Mouse (Mus musculus): ENCODE data around the gene Mlycd. TPM values are rescaled to one million over a fixed set of nuclear protein-coding genes. Genes with fewer than 3 reads are reported as not detected.
A peak's percentile ranks its signal among the peaks of the same experiment; 100 is the strongest.

Gene Mlycd
- polyA plus RNA-seq, 1 experiment from 2014 or later = 21.9 TPM

- Histone ChIP-seq H3K27me3 (ENCODE audit: insufficient read depth, low read length) (peaks cover 8% of the 10 kb centered on the region), H3K4me1 (replicated peaks; ENCODE audit: insufficient read depth, low read length) (no peaks in the 10 kb centered on the region), H3K9ac (ENCODE audit: low read depth, low read length) (no peak overlapping the region), H3K4me3 (replicated peaks; ENCODE audit: low read depth, low read length) (no peak overlapping the region), H3K9me3 (replicated peaks; ENCODE audit: low read length) (no peaks in the 10 kb centered on the region), H3K36me3 (ENCODE audit: insufficient read depth, low read length) (no peaks in the 10 kb centered on the region), H3K4me2 (ENCODE audit: low read length) (no peak overlapping the region), H3K27ac (no peak overlapping the region)
- DNase-seq (ENCODE audit: low spot score) = no peak
- WGBS = 82% methylated on average over 5 of the region's 5 CpGs
- TF ChIP-seq CTCF (IDR thresholded peaks at IDR 0.05; ENCODE audit: low read depth) = no peak
- no peak for ATAC-seq (replicated peaks; ENCODE audit: low FRiP score, low read depth)
Observed at GRCm38 (mm10) chr8:119452919-119453318, 58.2 kb downstream of the Mlycd start.

GRCm38 (mm10) chr8:119456045-119456444 lies 61.4 kb downstream of the Mlycd start:
- Histone ChIP-seq H3K27ac (no peak overlapping the region), H3K4me2 (ENCODE audit: low read length) (no peak overlapping the region), H3K9ac (ENCODE audit: low read depth, low read length) (0 out of 2 replicates have a peak overlapping the region, but pooled peaks have one; percentile 9), H3K27me3 (ENCODE audit: insufficient read depth, low read length) (no peaks in the 10 kb centered on the region; the same call in 1 of the 2 replicates), H3K4me3 (replicated peaks; ENCODE audit: low read depth, low read length) (no peak overlapping the region), H3K36me3 (ENCODE audit: insufficient read depth, low read length) (no peaks in the 10 kb centered on the region), H3K4me1 (replicated peaks; ENCODE audit: insufficient read depth, low read length) (no peaks in the 10 kb centered on the region; the same call in 1 of the 2 replicates), H3K9me3 (replicated peaks; ENCODE audit: low read length) (no peaks in the 10 kb centered on the region)
- no peak for TF ChIP-seq CTCF (IDR thresholded peaks at IDR 0.05; ENCODE audit: low read depth)
- WGBS = 72% methylated on average over 5 of the region's 5 CpGs
- ATAC-seq (replicated peaks; ENCODE audit: low FRiP score, low read depth) = no peak
- no peak for DNase-seq (ENCODE audit: low spot score)

- no peak for TF ChIP-seq CTCF (IDR thresholded peaks at IDR 0.05; ENCODE audit: low read depth)
- no peaks in the 10 kb centered on the region; the same call in none of the 2 replicates for H3K4me1 ChIP-seq (replicated peaks; ENCODE audit: insufficient read depth, low read length)
- H3K4me3 ChIP-seq (replicated peaks; ENCODE audit: low read depth, low read length) = no peak overlapping the region
- ATAC-seq (replicated peaks; ENCODE audit: low FRiP score, low read depth) (no peak), DNase-seq (ENCODE audit: low spot score) (peak; percentile 50)
- H3K27me3 ChIP-seq (ENCODE audit: insufficient read depth, low read length) = no peaks in the 10 kb centered on the region; the same call in 1 of the 2 replicates
- 24% methylated on average over 16 of the region's 16 CpGs for WGBS
- no peaks in the 10 kb centered on the region for H3K9me3 ChIP-seq (replicated peaks; ENCODE audit: low read length)
- H3K9ac ChIP-seq (ENCODE audit: low read depth, low read length) = no peak overlapping the region
- no peak overlapping the region for H3K4me2 ChIP-seq (ENCODE audit: low read length)
- H3K27ac ChIP-seq = no peak overlapping the region
- H3K36me3 ChIP-seq (ENCODE audit: insufficient read depth, low read length) = no peaks in the 10 kb centered on the region
Observed at GRCm38 (mm10) chr8:119459724-119460123, 65.0 kb downstream of the Mlycd start.

Other genes starting within 250 kb of the Mlycd start
- gene Hsbp1, start 50.4 kb upstream of the Mlycd start, polyA plus RNA-seq (2015; fragmentation: Nextera tagmentation; extraction: Ambion mirVana) = 354 and 357 TPM in 2 replicates
- 4.1 and 4.4 TPM in 2 replicates for gene Osgin1, start 39.2 kb downstream of the Mlycd start, polyA plus RNA-seq (2015; fragmentation: Nextera tagmentation; extraction: Ambion mirVana)
- gene Necab2, start 51.8 kb downstream of the Mlycd start, polyA plus RNA-seq (2015; fragmentation: Nextera tagmentation; extraction: Ambion mirVana) = 0.61 and 0.79 TPM in 2 replicates
- gene Slc38a8, start 106.8 kb downstream of the Mlycd start, polyA plus RNA-seq (2015; fragmentation: Nextera tagmentation; extraction: Ambion mirVana) = 0.06 TPM in 1 of 2 replicates, not detected in the other
- 78.4 and 86.9 TPM in 2 replicates for gene Mbtps1, start 163.9 kb downstream of the Mlycd start, polyA plus RNA-seq (2015; fragmentation: Nextera tagmentation; extraction: Ambion mirVana)
- 27.1 and 29.4 TPM in 2 replicates for gene Hsdl1, start 180.3 kb downstream of the Mlycd start, polyA plus RNA-seq (2015; fragmentation: Nextera tagmentation; extraction: Ambion mirVana)
- gene Dnaaf1, start 180.4 kb downstream of the Mlycd start, polyA plus RNA-seq (2015; fragmentation: Nextera tagmentation; extraction: Ambion mirVana) = 0.22 and 0.24 TPM in 2 replicates
- 8.3 and 8.7 TPM in 2 replicates for gene Taf1c, start 210.3 kb downstream of the Mlycd start, polyA plus RNA-seq (2015; fragmentation: Nextera tagmentation; extraction: Ambion mirVana)
- gene Adad2, start 217.9 kb downstream of the Mlycd start, polyA plus RNA-seq (2015; fragmentation: Nextera tagmentation; extraction: Ambion mirVana) = not detected in 2 replicates
- 0.14 and 0.28 TPM in 2 replicates for gene Kcng4, start 240.8 kb downstream of the Mlycd start, polyA plus RNA-seq (2015; fragmentation: Nextera tagmentation; extraction: Ambion mirVana)

Measured in kidney, postnatal 0 days (tissue).